In genomic region chr12:108916447-108917042, GRCm38 (mm10) we compare ENCODE assay signal across 11 mouse cellular contexts. TPM values are rescaled to one million over a fixed set of nuclear protein-coding genes. Genes with fewer than 3 reads are reported as not detected.
A peak's percentile ranks its signal among the peaks of the same experiment; 100 is the strongest.
DNase-seq lines count a peak whose midpoint lies in the region; ATAC-seq and TF ChIP-seq lines count a peak whose summit lies in the region.
"Had no signal": no experiment of that assay in that cellular context is flagged by ENCODE, and none has a peak within 500 bp of the region (broad histone marks: within the 10 kb centered on the region; RNA-seq: fewer than 3 reads in every experiment).

No protein-coding gene starts in this region.

- TF ChIP-seq CTCF in midbrain, postnatal 0 days (IDR thresholded peaks at IDR 0.05), result no peak

- H3K27me3 ChIP-seq in kidney, embryonic 15.5 days, result no peaks in the 10 kb centered on the region
- H3K27me3 ChIP-seq in embryonic facial prominence, embryonic 14.5 days (replicated peaks; ENCODE audit: control insufficient read depth, insufficient read depth, low read length), result no peaks in the 10 kb centered on the region
- H3K27me3 ChIP-seq in hindbrain, embryonic 15.5 days, result no peaks in the 10 kb centered on the region
- no peaks in the 10 kb centered on the region for H3K27me3 ChIP-seq in midbrain, postnatal 0 days (ENCODE audit: insufficient read depth, low read length)
- no peaks in the 10 kb centered on the region for H3K27me3 ChIP-seq in intestine, embryonic 16.5 days (replicated peaks; ENCODE audit: control insufficient read depth, insufficient read depth, low read length)
- H3K27me3 ChIP-seq: liver, embryonic 15.5 days had no signal

- H3K36me3 ChIP-seq in kidney, embryonic 15.5 days, result no peaks in the 10 kb centered on the region
- no peaks in the 10 kb centered on the region for H3K36me3 ChIP-seq in embryonic facial prominence, embryonic 14.5 days (ENCODE audit: control insufficient read depth, insufficient read depth, low read length)
- H3K36me3 ChIP-seq in hindbrain, embryonic 15.5 days, result no peaks in the 10 kb centered on the region
- no peaks in the 10 kb centered on the region for H3K36me3 ChIP-seq in midbrain, postnatal 0 days (ENCODE audit: insufficient read depth, low read length)
- H3K36me3 ChIP-seq in intestine, embryonic 16.5 days (ENCODE audit: control insufficient read depth, insufficient read depth, low read length), result no peaks in the 10 kb centered on the region
- H3K36me3 ChIP-seq: liver, embryonic 15.5 days had no signal

- peaks cover 53% of the 10 kb centered on the region for H3K4me1 ChIP-seq in kidney, embryonic 15.5 days
- H3K4me1 ChIP-seq in embryonic facial prominence, embryonic 14.5 days (ENCODE audit: control insufficient read depth, insufficient read depth, low read length), result peaks cover 35% of the 10 kb centered on the region
- peaks cover 64% of the 10 kb centered on the region for H3K4me1 ChIP-seq in hindbrain, embryonic 15.5 days (replicated peaks)
- H3K4me1 ChIP-seq in midbrain, postnatal 0 days (ENCODE audit: insufficient read depth, low read length), result peaks cover 39% of the 10 kb centered on the region
- H3K4me1 ChIP-seq in intestine, embryonic 16.5 days (ENCODE audit: control insufficient read depth, insufficient read depth, low read length), result peaks cover 20% of the 10 kb centered on the region

- WGBS in kidney, embryonic 15.5 days, result 84% methylated on average over 7 of the region's 7 CpGs
- 51% methylated on average over 7 of the region's 7 CpGs for WGBS in embryonic facial prominence, embryonic 14.5 days
- WGBS in hindbrain, embryonic 15.5 days, result 25% methylated on average over 7 of the region's 7 CpGs
- 31% methylated on average over 7 of the region's 7 CpGs for WGBS in midbrain, postnatal 0 days
- 86% methylated on average over 7 of the region's 7 CpGs for WGBS in intestine, embryonic 16.5 days

- H3K27ac ChIP-seq in kidney, embryonic 15.5 days, result no peak overlapping the region
- H3K27ac ChIP-seq in embryonic facial prominence, embryonic 14.5 days (replicated peaks; ENCODE audit: low read depth, low read length), result no peak overlapping the region
- H3K27ac ChIP-seq in hindbrain, embryonic 15.5 days (replicated peaks), result peak overlapping the region; percentile 40
- 0 out of 2 replicates have a peak overlapping the region, but pooled peaks have one; percentile 0 for H3K27ac ChIP-seq in midbrain, postnatal 0 days (ENCODE audit: low read depth, low read length)
- no peak overlapping the region for H3K27ac ChIP-seq in intestine, embryonic 16.5 days (ENCODE audit: low read length)
- H3K27ac ChIP-seq: heart, adult 2 months; liver, embryonic 15.5 days had no signal

- no peak overlapping the region for H3K4me2 ChIP-seq in kidney, embryonic 15.5 days
- no peak overlapping the region for H3K4me2 ChIP-seq in embryonic facial prominence, embryonic 14.5 days (ENCODE audit: low read depth, low read length)
- no peak overlapping the region for H3K4me2 ChIP-seq in hindbrain, embryonic 15.5 days
- no peak overlapping the region for H3K4me2 ChIP-seq in midbrain, postnatal 0 days (ENCODE audit: low read depth, low read length, poor library complexity, severe bottlenecking)
- no peak overlapping the region for H3K4me2 ChIP-seq in intestine, embryonic 16.5 days (ENCODE audit: low read depth, low read length)
- H3K4me2 ChIP-seq: liver, embryonic 15.5 days had no signal

- ATAC-seq in kidney, embryonic 15.5 days (replicated peaks; ENCODE audit: low FRiP score), result 0 out of 2 replicates have a peak, but pooled peaks have one; percentile 23
- ATAC-seq in embryonic facial prominence, embryonic 14.5 days (ENCODE audit: low read depth), result 0 out of 2 replicates have a peak, but pooled peaks have one; percentile 16
- ATAC-seq in hindbrain, embryonic 15.5 days (ENCODE audit: low FRiP score, low read depth), result peak; percentile 54; the same call in 1 of the 2 replicates
- ATAC-seq in midbrain, postnatal 0 days (ENCODE audit: low FRiP score), result peak; percentile 38; the same call in 1 of the 2 replicates
- no peak for ATAC-seq in intestine, embryonic 16.5 days

- no peaks in the 10 kb centered on the region for H3K9me3 ChIP-seq in kidney, embryonic 15.5 days (replicated peaks)
- H3K9me3 ChIP-seq in embryonic facial prominence, embryonic 14.5 days (ENCODE audit: control insufficient read depth, low read length), result no peaks in the 10 kb centered on the region
- H3K9me3 ChIP-seq in hindbrain, embryonic 15.5 days, result no peaks in the 10 kb centered on the region
- no peaks in the 10 kb centered on the region for H3K9me3 ChIP-seq in midbrain, postnatal 0 days (ENCODE audit: low read length)
- no peaks in the 10 kb centered on the region for H3K9me3 ChIP-seq in intestine, embryonic 16.5 days (ENCODE audit: control insufficient read depth, low read length)
- H3K9me3 ChIP-seq: liver, embryonic 15.5 days had no signal

- no peak overlapping the region for H3K9ac ChIP-seq in kidney, embryonic 15.5 days
- H3K9ac ChIP-seq in embryonic facial prominence, embryonic 14.5 days (ENCODE audit: low read depth, low read length), result no peak overlapping the region
- H3K9ac ChIP-seq in hindbrain, embryonic 15.5 days, result no peak overlapping the region
- H3K9ac ChIP-seq in midbrain, postnatal 0 days (replicated peaks; ENCODE audit: low read length, poor library complexity, severe bottlenecking), result no peak overlapping the region
- H3K9ac ChIP-seq in intestine, embryonic 16.5 days (ENCODE audit: low read depth, low read length), result no peak overlapping the region
- H3K9ac ChIP-seq: liver, embryonic 15.5 days had no signal

- no peak for DNase-seq in kidney, postnatal 4 days
- peak; percentile 74 for DNase-seq in embryonic facial prominence, embryonic 14.5 days (ENCODE audit: low spot score)
- DNase-seq in midbrain, postnatal 0 days (ENCODE audit: low spot score), result peak; percentile 77
- DNase-seq in ovary, adult 18-20 months (ENCODE audit: low spot score), result no peak
- no peak for DNase-seq in heart, adult 8-10 months (ENCODE audit: low spot score)
- DNase-seq: heart, adult 2 months; kidney, adult 2 months had no signal

- H3K4me3 ChIP-seq in kidney, embryonic 15.5 days (replicated peaks), result no peak overlapping the region
- no peak overlapping the region for H3K4me3 ChIP-seq in embryonic facial prominence, embryonic 14.5 days (ENCODE audit: low read depth, low read length)
- no peak overlapping the region for H3K4me3 ChIP-seq in hindbrain, embryonic 15.5 days
- H3K4me3 ChIP-seq in midbrain, postnatal 0 days (ENCODE audit: low read depth, low read length), result no peak overlapping the region
- no peak overlapping the region for H3K4me3 ChIP-seq in intestine, embryonic 16.5 days (ENCODE audit: low read length)
- H3K4me3 ChIP-seq: heart, adult 2 months; liver, embryonic 15.5 days had no signal

RNA-seq across cellular contexts. Expression of gene Wars, which starts 22.6 kb away (rescaled TPM):
- polyA plus RNA-seq in kidney, embryonic 15.5 days (2015; fragmentation: Nextera tagmentation; extraction: Ambion mirVana), result 91.4 and 96.7 TPM in 2 replicates
- polyA plus RNA-seq in embryonic facial prominence, embryonic 14.5 days (2014; fragmentation: Nextera tagmentation; extraction: Ambion mirVana), result 63.6 and 73.1 TPM in 2 replicates
- 101 and 105 TPM in 2 replicates for polyA plus RNA-seq in hindbrain, embryonic 15.5 days (2015; fragmentation: Nextera tagmentation; extraction: Ambion mirVana)
- 108 and 142 TPM in 2 replicates for total RNA-seq in midbrain, postnatal 0 days (2014; rRNA removed)
- polyA plus RNA-seq in midbrain, postnatal 0 days (2015; fragmentation: Nextera tagmentation; extraction: Ambion mirVana), result 97.3 and 99.1 TPM in 2 replicates
- 10 to 100 TPM; 31.0 to 36.9 (median 34.0) TPM for total RNA-seq in heart, adult 8-10 months (2022)
- 79.9 and 82.8 TPM in 2 replicates for polyA plus RNA-seq in intestine, embryonic 16.5 days (2015; fragmentation: Nextera tagmentation; extraction: Ambion mirVana)

RNA-seq across cellular contexts. Expression of gene Wdr25, which starts 23.1 kb away (rescaled TPM):
- 9.4 and 11.7 TPM in 2 replicates for polyA plus RNA-seq in kidney, embryonic 15.5 days (2015; fragmentation: Nextera tagmentation; extraction: Ambion mirVana)
- polyA plus RNA-seq in embryonic facial prominence, embryonic 14.5 days (2014; fragmentation: Nextera tagmentation; extraction: Ambion mirVana), result 2.6 and 3.8 TPM in 2 replicates
- 4.6 and 6.0 TPM in 2 replicates for polyA plus RNA-seq in hindbrain, embryonic 15.5 days (2015; fragmentation: Nextera tagmentation; extraction: Ambion mirVana)
- total RNA-seq in midbrain, postnatal 0 days (2014; rRNA removed), result 5.2 and 6.5 TPM in 2 replicates
- polyA plus RNA-seq in midbrain, postnatal 0 days (2015; fragmentation: Nextera tagmentation; extraction: Ambion mirVana), result 5.1 and 6.1 TPM in 2 replicates
- 1 to 10 TPM; 5.3 to 7.4 (median 6.4) TPM for total RNA-seq in heart, adult 8-10 months (2022)
- 6.9 TPM in 2 replicates for polyA plus RNA-seq in intestine, embryonic 16.5 days (2015; fragmentation: Nextera tagmentation; extraction: Ambion mirVana)

Comparison
In these comparisons a context has a peak if more than half of its experiments do, and no peak if none do; other contexts are left out.
1. H3K27ac ChIP-seq: peak in hindbrain, embryonic 15.5 days (single experiment) and midbrain, postnatal 0 days (single experiment); none in kidney, embryonic 15.5 days (single experiment), embryonic facial prominence, embryonic 14.5 days (single experiment) and intestine, embryonic 16.5 days (single experiment).
2. DNase-seq: peak in embryonic facial prominence, embryonic 14.5 days (single experiment) and midbrain, postnatal 0 days (single experiment); none in kidney, postnatal 4 days (0 of 2), ovary, adult 18-20 months (single experiment) and heart, adult 8-10 months (single experiment).